Mouse (Mus musculus) C2C12 (cell line): ENCODE measurements at regions not wholly inside any gene's neighbourhood (a gene's known extent, or its start where the extent isn't known, plus 50 kb on each side); places are given as distances from the start of the nearest gene placed in this dataset.

ENCODE experiments used
- CEBPB ChIP-seq: IDR thresholded peaks from one replicate; pipeline ENCODE4 v1.6.1; 2011; ENCODE audit warnings: low read depth, mild to moderate bottlenecking, control low read depth, moderate library complexity
- CTCF ChIP-seq: IDR thresholded peaks from one replicate; pipeline ENCODE4 v1.5.1; 2011; ENCODE audit not compliant: control insufficient read depth, insufficient read depth, insufficient read length
- FOSL1 ChIP-seq: IDR thresholded peaks from one replicate; pipeline ENCODE4 v1.8.0; 2011; ENCODE audit warnings: mild to moderate bottlenecking, low read length; ENCODE audit not compliant: poor library complexity, insufficient read depth, severe bottlenecking
- MAX ChIP-seq: IDR thresholded peaks from one replicate; pipeline ENCODE4 v1.6.1; 2011; ENCODE audit warnings: mild to moderate bottlenecking, control low read depth
- MYOD1 ChIP-seq: IDR thresholded peaks from one replicate; pipeline ENCODE4 v1.6.1; 2011; ENCODE audit warnings: low read depth; ENCODE audit not compliant: control insufficient read depth, insufficient read length
- MYOG ChIP-seq: IDR thresholded peaks from one replicate; pipeline ENCODE4 v1.6.1; 2011; ENCODE audit not compliant: control insufficient read depth, insufficient read length; ENCODE audit errors: extremely low read depth
- USF1 ChIP-seq: IDR thresholded peaks from one replicate; pipeline ENCODE4 v1.6.1; 2011; ENCODE audit warnings: low read depth, mild to moderate bottlenecking, control low read depth, moderate library complexity

DNA sequence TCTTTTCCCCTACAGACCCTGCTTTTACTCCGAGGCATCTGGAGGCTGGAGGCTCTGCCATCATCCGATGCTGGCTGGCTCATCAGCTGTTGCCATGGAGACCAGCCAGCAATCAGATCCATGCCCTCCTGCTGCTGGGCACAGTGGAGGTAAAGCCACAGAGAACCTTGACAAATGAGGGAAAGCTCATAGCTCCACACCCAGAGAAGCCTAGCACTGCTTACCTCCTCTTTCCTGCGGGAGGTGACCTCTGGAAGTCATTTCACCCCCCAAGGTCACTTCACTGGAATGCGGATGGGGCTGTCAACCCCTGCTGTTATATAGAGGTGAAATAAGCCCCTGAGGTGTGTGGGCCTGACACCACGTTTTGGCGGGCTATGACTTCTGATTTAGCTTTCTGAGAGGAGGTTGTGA lies 55.9 kb upstream of the Tnrc6c start:
- TF ChIP-seq CTCF (no peak), CEBPB (no peak), MYOG (no peak), USF1 (no peak), MAX (no peak), MYOD1 (no peak), FOSL1 (no peak)
